Mouse (Mus musculus): ENCODE measurements around the gene Nt5c3b.

DNA sequence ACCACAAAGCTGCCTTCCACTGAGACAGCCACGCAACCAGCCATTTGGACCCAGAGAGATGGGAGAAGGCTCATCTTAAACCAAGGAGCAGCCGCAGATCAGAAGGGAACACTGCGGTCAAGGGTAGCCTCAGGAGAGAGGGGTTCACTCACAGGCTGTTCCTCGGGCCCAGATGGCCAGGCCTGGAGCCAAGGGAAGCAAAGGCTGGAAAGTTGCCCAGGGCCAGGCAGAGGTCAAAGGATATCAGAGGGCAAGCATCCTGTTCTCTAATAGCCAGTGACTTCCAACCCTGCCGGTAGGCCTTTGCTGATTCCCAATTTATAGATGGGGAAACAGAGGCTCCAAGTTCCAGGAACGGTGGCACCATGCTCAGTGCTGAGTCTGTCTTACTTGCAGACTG, 53.0 kb downstream of the Nt5c3b start:
- TF ChIP-seq POLR2A (IDR thresholded peaks at IDR 0.05; ENCODE audit: low read depth, low read length): no peak
- TF ChIP-seq CTCF (IDR thresholded peaks at IDR 0.05; ENCODE audit: extremely low read depth, insufficient read depth, insufficient read length, insufficient replicate concordance): no peak
